Mouse (Mus musculus) lung, postnatal 0 days (tissue): Measurements from ENCODE around the gene Rybp.

ENCODE experiments used
- CTCF ChIP-seq: IDR thresholded peaks from 2 replicates; pipeline ENCODE4 v1.5.1; 2016; ENCODE audit warnings: antibody characterized with exemption, mild to moderate bottlenecking
- EP300 ChIP-seq: IDR thresholded peaks from 2 replicates; pipeline ENCODE4 v1.6.1; 2016; ENCODE audit warnings: antibody characterized with exemption, mild to moderate bottlenecking, control low read depth

DNA sequence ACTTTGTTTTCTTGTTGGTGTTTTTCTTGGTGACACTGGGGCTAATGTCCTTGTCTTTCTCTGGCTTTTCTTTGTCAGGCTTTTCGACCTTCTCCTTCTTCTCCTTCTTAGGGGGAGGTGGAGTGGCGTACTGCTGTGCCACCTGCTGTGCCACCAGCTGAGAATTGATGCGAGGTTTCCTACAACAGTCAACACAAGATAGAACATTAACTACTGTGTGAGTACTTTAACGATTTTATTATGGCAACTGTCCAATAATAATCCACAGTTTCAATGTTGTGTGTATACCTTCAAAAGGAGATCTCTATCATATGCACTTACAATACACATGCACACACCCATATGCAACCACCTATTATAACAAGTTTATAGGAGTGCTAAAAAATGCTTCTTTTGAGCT is 54.2 kb downstream of the Rybp start:
- TF ChIP-seq CTCF (no peak), EP300 (no peak)
